Mouse (Mus musculus): Measurements from ENCODE around the gene Gtf2ird1.

- TF ChIP-seq CTCF (conservative IDR thresholded peaks at IDR 0.05; ENCODE audit: low read length) (peak; percentile 79), NANOG (IDR thresholded peaks at IDR 0.05; ENCODE audit: borderline replicate concordance, low read length) (no peak)
These were observed 83.4 kb downstream of the Gtf2ird1 start for GRCm38 (mm10) chr5:134372926-134373658.
